Mouse (Mus musculus): Measurements from ENCODE around the gene Tgtp2. TPM values are rescaled to one million over a fixed set of nuclear protein-coding genes. Genes with fewer than 3 reads are reported as not detected.
"Not testable (repeated sequence)": the region's sequence is repeated elsewhere in the genome, so short reads cannot be mapped to it uniquely, and the experiment has no call there.

Tgtp2 gene
- polyA plus RNA-seq, 1 experiment from 2014 or later = 2.2 TPM

GRCm38 (mm10) chr11:49051093-49051891, 12.7 kb downstream of the Tgtp2 start, which contains the start of gene 9930111J21Rik2:
Gene 9930111J21Rik2, minus strand, starts transcription at chr11:49051242.
- not testable (repeated sequence) for DNase-seq (ENCODE audit: low spot score); H3K9ac ChIP-seq (ENCODE audit: low read depth, low read length); H3K4me2 ChIP-seq (ENCODE audit: low read length); H3K4me1 ChIP-seq (replicated peaks; ENCODE audit: insufficient read depth, low read length); H3K27me3 ChIP-seq (ENCODE audit: insufficient read depth, low read length); H3K9me3 ChIP-seq (replicated peaks; ENCODE audit: low read length); ATAC-seq (replicated peaks; ENCODE audit: low FRiP score, low read depth); H3K36me3 ChIP-seq (ENCODE audit: insufficient read depth, low read length); H3K4me3 ChIP-seq (replicated peaks; ENCODE audit: low read depth, low read length); H3K27ac ChIP-seq
- 57% methylated on average over 1 of the region's 6 CpGs for WGBS

- not testable (repeated sequence) for H3K27me3 ChIP-seq (ENCODE audit: insufficient read depth, low read length); H3K27ac ChIP-seq; DNase-seq (ENCODE audit: low spot score); H3K9me3 ChIP-seq (replicated peaks; ENCODE audit: low read length); H3K4me3 ChIP-seq (replicated peaks; ENCODE audit: low read depth, low read length); H3K4me1 ChIP-seq (replicated peaks; ENCODE audit: insufficient read depth, low read length); H3K4me2 ChIP-seq (ENCODE audit: low read length); ATAC-seq (replicated peaks; ENCODE audit: low FRiP score, low read depth); H3K9ac ChIP-seq (ENCODE audit: low read depth, low read length); H3K36me3 ChIP-seq (ENCODE audit: insufficient read depth, low read length)
Observed at GRCm38 (mm10) chr11:49050064-49050463, 13.9 kb downstream of the Tgtp2 start.

- not testable (repeated sequence) for H3K27ac ChIP-seq; DNase-seq (ENCODE audit: low spot score); H3K4me1 ChIP-seq (replicated peaks; ENCODE audit: insufficient read depth, low read length); H3K9ac ChIP-seq (ENCODE audit: low read depth, low read length); H3K4me2 ChIP-seq (ENCODE audit: low read length); ATAC-seq (replicated peaks; ENCODE audit: low FRiP score, low read depth); H3K27me3 ChIP-seq (ENCODE audit: insufficient read depth, low read length); H3K4me3 ChIP-seq (replicated peaks; ENCODE audit: low read depth, low read length); H3K36me3 ChIP-seq (ENCODE audit: insufficient read depth, low read length); H3K9me3 ChIP-seq (replicated peaks; ENCODE audit: low read length)
Observed at GRCm38 (mm10) chr11:49012074-49012473, 51.9 kb downstream of the Tgtp2 start.

Other genes with a start within 250 kb of the Tgtp2 start
- gene Trim41, start 246.9 kb downstream of the Tgtp2 start, polyA plus RNA-seq (2015; fragmentation: Nextera tagmentation; extraction: Ambion mirVana) = 5.2 and 5.3 TPM in 2 replicates
- gene Trim7, start 238.1 kb downstream of the Tgtp2 start, polyA plus RNA-seq (2015; fragmentation: Nextera tagmentation; extraction: Ambion mirVana) = 10.2 and 10.5 TPM in 2 replicates
- gene Gm12184, start 237.6 kb downstream of the Tgtp2 start, polyA plus RNA-seq (2015; fragmentation: Nextera tagmentation; extraction: Ambion mirVana) = 4.4 and 10.3 TPM in 2 replicates
- gene Irgm1, start 192.5 kb downstream of the Tgtp2 start, polyA plus RNA-seq (2015; fragmentation: Nextera tagmentation; extraction: Ambion mirVana) = 32.0 and 33.2 TPM in 2 replicates
- 0.24 and 0.43 TPM in 2 replicates for gene Gm5431, start 162.0 kb downstream of the Tgtp2 start, polyA plus RNA-seq (2015; fragmentation: Nextera tagmentation; extraction: Ambion mirVana)
- gene Psme2b, start 118.0 kb downstream of the Tgtp2 start, polyA plus RNA-seq (2015; fragmentation: Nextera tagmentation; extraction: Ambion mirVana) = 5.0 and 5.7 TPM in 2 replicates
- 0.09 TPM in 2 replicates for gene Olfr56, start 85.3 kb downstream of the Tgtp2 start, polyA plus RNA-seq (2015; fragmentation: Nextera tagmentation; extraction: Ambion mirVana)
- gene 9930111J21Rik1, start 84.8 kb downstream of the Tgtp2 start, polyA plus RNA-seq (2015; fragmentation: Nextera tagmentation; extraction: Ambion mirVana) = 0.50 and 0.92 TPM in 2 replicates
- gene Gm12185, start 72.0 kb downstream of the Tgtp2 start, polyA plus RNA-seq (2015; fragmentation: Nextera tagmentation; extraction: Ambion mirVana) = not detected in 2 replicates
- 4.9 and 5.5 TPM in 2 replicates for gene Tgtp1, start 70.0 kb downstream of the Tgtp2 start, polyA plus RNA-seq (2015; fragmentation: Nextera tagmentation; extraction: Ambion mirVana)
- gene 9930111J21Rik2, start 13.0 kb downstream of the Tgtp2 start, polyA plus RNA-seq (2015; fragmentation: Nextera tagmentation; extraction: Ambion mirVana) = 0.68 TPM in 2 replicates
- 4.3 and 6.2 TPM in 2 replicates for gene Ifi47, start 12.4 kb upstream of the Tgtp2 start, polyA plus RNA-seq (2015; fragmentation: Nextera tagmentation; extraction: Ambion mirVana)
- gene Olfr1396, start 50.7 kb upstream of the Tgtp2 start, polyA plus RNA-seq (2015; fragmentation: Nextera tagmentation; extraction: Ambion mirVana) = 0.05 TPM in 1 of 2 replicates, not detected in the other
- gene Olfr1395, start 78.1 kb upstream of the Tgtp2 start, polyA plus RNA-seq (2015; fragmentation: Nextera tagmentation; extraction: Ambion mirVana) = not detected in 2 replicates
- gene Olfr1394, start 90.2 kb upstream of the Tgtp2 start, polyA plus RNA-seq (2015; fragmentation: Nextera tagmentation; extraction: Ambion mirVana) = not detected in 2 replicates
- gene Btnl9, start 123.0 kb upstream of the Tgtp2 start, polyA plus RNA-seq (2015; fragmentation: Nextera tagmentation; extraction: Ambion mirVana) = 2.2 and 2.5 TPM in 2 replicates
- 29.4 and 29.8 TPM in 2 replicates for gene Zfp62, start 139.1 kb upstream of the Tgtp2 start, polyA plus RNA-seq (2015; fragmentation: Nextera tagmentation; extraction: Ambion mirVana)
- 75.2 and 82.7 TPM in 2 replicates for gene Mgat1, start 180.0 kb upstream of the Tgtp2 start, polyA plus RNA-seq (2015; fragmentation: Nextera tagmentation; extraction: Ambion mirVana)
- gene Olfr1393, start 214.1 kb upstream of the Tgtp2 start, polyA plus RNA-seq (2015; fragmentation: Nextera tagmentation; extraction: Ambion mirVana) = 0.13 and 0.14 TPM in 2 replicates
- 0.06 and 0.07 TPM in 2 replicates for gene Olfr1392, start 221.1 kb upstream of the Tgtp2 start, polyA plus RNA-seq (2015; fragmentation: Nextera tagmentation; extraction: Ambion mirVana)
- not detected in 2 replicates for gene Olfr10, start 240.5 kb upstream of the Tgtp2 start, polyA plus RNA-seq (2015; fragmentation: Nextera tagmentation; extraction: Ambion mirVana)